Comparison of ENCODE assay signal across 11 mouse cellular contexts in the genomic region with DNA sequence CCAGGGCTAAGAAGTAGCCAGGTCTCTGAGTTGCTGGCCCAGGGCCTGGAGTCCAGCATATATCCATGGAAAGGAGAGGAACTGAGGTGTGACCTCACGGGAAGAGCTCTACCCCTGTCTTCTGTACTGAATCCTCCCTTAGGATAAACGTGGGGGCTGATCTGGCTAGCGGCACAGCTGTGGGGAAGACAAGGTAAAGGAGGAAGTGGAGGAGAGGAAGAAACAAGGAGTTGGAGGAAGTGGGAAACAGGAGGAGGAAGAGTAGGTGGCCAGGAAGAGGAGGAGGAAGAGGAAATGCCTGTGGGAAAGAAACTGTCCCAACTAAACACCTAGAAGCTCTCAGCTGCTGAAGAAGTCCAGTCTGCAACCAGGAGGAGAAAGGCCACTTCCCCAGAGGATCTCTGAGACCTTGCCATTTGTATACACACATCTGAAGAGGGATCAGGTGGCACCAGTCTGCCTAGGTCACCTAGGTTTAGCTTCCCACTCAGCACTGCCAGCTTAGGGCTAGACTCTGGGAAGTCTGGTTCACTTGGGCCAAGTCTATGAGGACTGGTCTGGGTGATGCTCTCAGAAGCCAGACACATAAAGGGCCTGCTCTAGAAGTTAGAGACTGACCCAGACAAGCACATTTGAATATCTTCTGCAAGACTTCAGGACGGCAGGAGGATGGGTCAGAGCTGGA.
"Had no signal": no experiment of that assay in that cellular context is flagged by ENCODE, and none has a peak within 500 bp of the region (broad histone marks: within the 10 kb centered on the region; RNA-seq: fewer than 3 reads in every experiment).

No protein-coding gene starts in this region.

- H3K9me3 ChIP-seq: limb, embryonic 13.5 days; midbrain, embryonic 10.5 days; neural tube, embryonic 15.5 days had no signal

- DNase-seq: kidney, postnatal 14 days; left cerebral cortex, postnatal 4 days; midbrain, embryonic 14.5 days; right cerebral cortex, adult 18-20 months; spleen, adult 18-20 months; thymus, adult 18-20 months; thymus, postnatal 14 days had no signal

- H3K4me2 ChIP-seq: limb, embryonic 13.5 days; neural tube, embryonic 15.5 days had no signal

- H3K9ac ChIP-seq: limb, embryonic 13.5 days; neural tube, embryonic 15.5 days had no signal

- H3K27me3 ChIP-seq: limb, embryonic 13.5 days; neural tube, embryonic 15.5 days had no signal

- H3K27ac ChIP-seq: limb, embryonic 13.5 days; neural tube, embryonic 15.5 days had no signal

- H3K36me3 ChIP-seq: limb, embryonic 13.5 days; midbrain, embryonic 10.5 days; neural tube, embryonic 15.5 days had no signal

- H3K4me3 ChIP-seq: limb, embryonic 13.5 days; midbrain, embryonic 10.5 days; myocyte; neural tube, embryonic 15.5 days had no signal
